Mouse (Mus musculus) thymus, postnatal 36 days (tissue): ENCODE measurements around the gene Zfp451.

Experiments
- DNase-seq, 2 experiments: peaks; one replicate each; pipeline ENCODE4 v3.0.0; 2022; ENCODE audit warnings: mixed read lengths in 2 of 2

Gene Zfp451

GRCm38 (mm10) chr1:33712026-33712425 is 102.4 kb downstream of the Zfp451 start:
- DNase-seq: no peak
